In genomic region chr5:112551975-112552728, GRCm38 (mm10) we compare ENCODE assay signal across 9 mouse cellular contexts. TPM values are rescaled to one million over a fixed set of nuclear protein-coding genes. Genes with fewer than 3 reads are reported as not detected.
A peak's percentile ranks its signal among the peaks of the same experiment; 100 is the strongest.
DNase-seq lines count a peak whose midpoint lies in the region; ATAC-seq and TF ChIP-seq lines count a peak whose summit lies in the region.
"Had no signal": no experiment of that assay in that cellular context is flagged by ENCODE, and none has a peak within 500 bp of the region (broad histone marks: within the 10 kb centered on the region; RNA-seq: fewer than 3 reads in every experiment).

No protein-coding gene starts in this region.

- 40% methylated on average over 17 of the region's 17 CpGs for WGBS in hindbrain, embryonic 12.5 days
- 20% methylated on average over 17 of the region's 17 CpGs for WGBS in olfactory bulb, adult 2 months
- 68% methylated on average over 17 of the region's 17 CpGs for WGBS in thymus, adult 2 months

- peak overlapping the region; percentile 28; the same call in 1 of the 2 replicates for H3K4me2 ChIP-seq in hindbrain, embryonic 12.5 days (replicated peaks)

- intact Hi-C loops in heart, postnatal 10 days (cut with DNase I): no loop called here

- peak; percentile 29 for DNase-seq in MN1 (ENCODE audit: low spot score)
- DNase-seq in cerebellum, adult 18-20 months: peak; percentile 63 to 65
- peak; percentile 78 to 86 for DNase-seq in left cerebral cortex, adult 9 months (ENCODE audit: low spot score in 2 of 2)
- no peak for DNase-seq in spleen, postnatal 10 days (ENCODE audit: low spot score in 2 of 2)
- DNase-seq in thymus, adult 2 months: no peak
- DNase-seq in heart, postnatal 10 days: no peak

- peak overlapping the region; percentile 83 for H3K27ac ChIP-seq in hindbrain, embryonic 12.5 days
- H3K27ac ChIP-seq in olfactory bulb, adult 2 months (ENCODE audit: insufficient read depth, low read depth, low read length): peak overlapping the region; percentile 100
- no peak overlapping the region for H3K27ac ChIP-seq in thymus, adult 2 months (ENCODE audit: control insufficient read depth, insufficient read depth, low read length)

- peaks cover 44% of the 10 kb centered on the region for H3K4me1 ChIP-seq in hindbrain, embryonic 12.5 days
- peaks cover 63% of the 10 kb centered on the region for H3K4me1 ChIP-seq in olfactory bulb, adult 2 months (ENCODE audit: control insufficient read depth, insufficient read depth, low read length)
- H3K4me1 ChIP-seq in thymus, adult 2 months (replicated peaks; ENCODE audit: control insufficient read depth, insufficient read depth, low read length): no peaks in the 10 kb centered on the region

- TF ChIP-seq POLR2A in olfactory bulb, adult 2 months (IDR thresholded peaks at IDR 0.05; ENCODE audit: insufficient read depth, low read depth, low read length): no peak
- TF ChIP-seq POLR2A in thymus, adult 2 months (IDR thresholded peaks at IDR 0.05; ENCODE audit: control insufficient read depth, extremely low read depth, insufficient read depth, low read length, poor library complexity): no peak

- H3K36me3 ChIP-seq in hindbrain, embryonic 12.5 days: no peaks in the 10 kb centered on the region
- no peaks in the 10 kb centered on the region for H3K36me3 ChIP-seq in thymus, adult 2 months (ENCODE audit: control insufficient read depth, insufficient read depth, low read length)

- TF ChIP-seq CTCF in olfactory bulb, adult 2 months (IDR thresholded peaks at IDR 0.05; ENCODE audit: insufficient read depth, low read depth, low read length): no peak
- no peak for TF ChIP-seq CTCF in thymus, adult 2 months (IDR thresholded peaks at IDR 0.05; ENCODE audit: borderline replicate concordance, control insufficient read depth, extremely low read depth, insufficient read depth, low read length, poor library complexity)

- H3K9me3 ChIP-seq in hindbrain, embryonic 12.5 days (replicated peaks): no peaks in the 10 kb centered on the region

- H3K27me3 ChIP-seq in hindbrain, embryonic 12.5 days: peaks cover 2% of the 10 kb centered on the region; the same call in 1 of the 2 replicates
- no peaks in the 10 kb centered on the region for H3K27me3 ChIP-seq in thymus, adult 2 months (ENCODE audit: control insufficient read depth, insufficient read depth, low read length)

- H3K4me3 ChIP-seq in hindbrain, embryonic 12.5 days: no peak overlapping the region
- H3K4me3 ChIP-seq in olfactory bulb, adult 2 months (ENCODE audit: insufficient read depth, low read depth, low read length): no peak overlapping the region
- no peak overlapping the region for H3K4me3 ChIP-seq in thymus, adult 2 months (ENCODE audit: control insufficient read depth, insufficient read depth, low read length)
- H3K4me3 ChIP-seq: myocyte had no signal

- peak; percentile 65 for ATAC-seq in hindbrain, embryonic 12.5 days (ENCODE audit: low FRiP score)

- no peak overlapping the region for H3K9ac ChIP-seq in hindbrain, embryonic 12.5 days

RNA-seq across cellular contexts. Expression of gene Sez6l, which starts 24.8 kb away (rescaled TPM):
- 16.0 and 16.4 TPM in 2 replicates for polyA plus RNA-seq in hindbrain, embryonic 12.5 days (2016; fragmentation: Nextera tagmentation; extraction: Ambion mirVana)
- 99.7 TPM in 1 of 2 replicates, not detected in the other for polyA plus RNA-seq in olfactory bulb, adult 2 months (2012; ENCODE audit: insufficient read depth, insufficient read length, low replicate concordance, missing spikeins)
- 1.5 and 1.8 TPM in 2 replicates for polyA plus RNA-seq in thymus, adult 2 months (2012; rRNA removed)
- under 1 TPM; 0.31 to 0.62 TPM for total RNA-seq in heart, postnatal 10 days (2021)
- polyA plus RNA-seq: myocyte had no signal

Comparison
In these comparisons a context has a peak if more than half of its experiments do, and no peak if none do; other contexts are left out.
1. DNase-seq: peak in MN1 (single experiment), cerebellum, adult 18-20 months (2 of 2) and left cerebral cortex, adult 9 months (2 of 2); none in spleen, postnatal 10 days (0 of 2), thymus, adult 2 months (single experiment) and heart, postnatal 10 days (0 of 2).